Mouse (Mus musculus): Measurements from ENCODE around the gene Flvcr1. TPM values are rescaled to one million over a fixed set of nuclear protein-coding genes. Genes with fewer than 3 reads are reported as not detected.

The Flvcr1 gene
- 12.1 and 12.3 TPM in 2 replicates for polyA plus RNA-seq (2014; fragmentation: Nextera tagmentation; extraction: Ambion mirVana)

- H3K4me1 ChIP-seq (ENCODE audit: control insufficient read depth, insufficient read depth, low read length), result peaks cover 15% of the 10 kb centered on the region; the same call in 1 of the 2 replicates
- H3K27ac ChIP-seq (ENCODE audit: low read depth, low read length), result peak within 1 kb of the TSS; percentile 92
- peak within 1 kb of the TSS; percentile 89 for H3K4me2 ChIP-seq (ENCODE audit: low read depth, low read length)
- no peaks in the 10 kb centered on the region for H3K9me3 ChIP-seq (ENCODE audit: control insufficient read depth, low read length)
- H3K27me3 ChIP-seq (ENCODE audit: control insufficient read depth, insufficient read depth, low read length), result no peaks in the 10 kb centered on the region
- WGBS, result under 1% methylated on average over 46 of the region's 50 CpGs
- peak; percentile 99 for ATAC-seq (ENCODE audit: low read depth)
- no peaks in the 10 kb centered on the region for H3K36me3 ChIP-seq (ENCODE audit: control insufficient read depth, insufficient read depth, low read length)
- peak within 1 kb of the TSS; percentile 92 for H3K9ac ChIP-seq (replicated peaks; ENCODE audit: low read depth, low read length)
- peak within 1 kb of the TSS; percentile 83 for H3K4me3 ChIP-seq (ENCODE audit: low read depth, low read length)
Observed at GRCm38 (mm10) chr1:191026021-191026713, at the start of gene Flvcr1. TSS of gene Flvcr1 (minus strand) at chr1:191026158.

GRCm38 (mm10) chr1:191075199-191075883 lies 49.4 kb upstream of the Flvcr1 start:
- Histone ChIP-seq H3K9ac (replicated peaks; ENCODE audit: low read depth, low read length) (no peak overlapping the region), H3K27ac (ENCODE audit: low read depth, low read length) (no peak overlapping the region), H3K4me1 (ENCODE audit: control insufficient read depth, insufficient read depth, low read length) (no peaks in the 10 kb centered on the region), H3K4me2 (ENCODE audit: low read depth, low read length) (no peak overlapping the region), H3K9me3 (ENCODE audit: control insufficient read depth, low read length) (no peaks in the 10 kb centered on the region), H3K27me3 (ENCODE audit: control insufficient read depth, insufficient read depth, low read length) (no peaks in the 10 kb centered on the region), H3K4me3 (ENCODE audit: low read depth, low read length) (no peak overlapping the region), H3K36me3 (ENCODE audit: control insufficient read depth, insufficient read depth, low read length) (0 out of 2 replicates have a peak, but pooled peaks cover 4% of the 10 kb centered on the region)
- ATAC-seq (ENCODE audit: low read depth), result no peak; the same call in 1 of the 2 replicates
- WGBS, result 66% methylated on average over 10 of the region's 10 CpGs

GRCm38 (mm10) chr1:191073486-191073885 lies 47.5 kb upstream of the Flvcr1 start:
- H3K4me3 ChIP-seq (ENCODE audit: low read depth, low read length), result no peak overlapping the region
- H3K9me3 ChIP-seq (ENCODE audit: control insufficient read depth, low read length), result no peaks in the 10 kb centered on the region
- H3K9ac ChIP-seq (replicated peaks; ENCODE audit: low read depth, low read length), result no peak overlapping the region
- 0 out of 2 replicates have a peak, but pooled peaks cover 4% of the 10 kb centered on the region for H3K36me3 ChIP-seq (ENCODE audit: control insufficient read depth, insufficient read depth, low read length)
- ATAC-seq (ENCODE audit: low read depth), result no peak
- H3K4me2 ChIP-seq (ENCODE audit: low read depth, low read length), result no peak overlapping the region
- H3K27me3 ChIP-seq (ENCODE audit: control insufficient read depth, insufficient read depth, low read length), result no peaks in the 10 kb centered on the region
- H3K4me1 ChIP-seq (ENCODE audit: control insufficient read depth, insufficient read depth, low read length), result no peaks in the 10 kb centered on the region
- H3K27ac ChIP-seq (ENCODE audit: low read depth, low read length), result no peak overlapping the region
- 91% methylated on average over 4 of the region's 4 CpGs for WGBS

GRCm38 (mm10) chr1:191073001-191073400 lies 47.0 kb upstream of the Flvcr1 start:
- ATAC-seq (ENCODE audit: low read depth), result no peak
- no peaks in the 10 kb centered on the region for H3K9me3 ChIP-seq (ENCODE audit: control insufficient read depth, low read length)
- WGBS, result 76% methylated on average over 6 of the region's 6 CpGs
- 0 out of 2 replicates have a peak, but pooled peaks cover 4% of the 10 kb centered on the region for H3K36me3 ChIP-seq (ENCODE audit: control insufficient read depth, insufficient read depth, low read length)
- no peaks in the 10 kb centered on the region for H3K4me1 ChIP-seq (ENCODE audit: control insufficient read depth, insufficient read depth, low read length)
- no peak overlapping the region for H3K27ac ChIP-seq (ENCODE audit: low read depth, low read length)
- H3K4me2 ChIP-seq (ENCODE audit: low read depth, low read length), result no peak overlapping the region
- no peak overlapping the region for H3K4me3 ChIP-seq (ENCODE audit: low read depth, low read length)
- H3K9ac ChIP-seq (replicated peaks; ENCODE audit: low read depth, low read length), result no peak overlapping the region
- no peaks in the 10 kb centered on the region for H3K27me3 ChIP-seq (ENCODE audit: control insufficient read depth, insufficient read depth, low read length)

GRCm38 (mm10) chr1:191072329-191072913 lies 46.5 kb upstream of the Flvcr1 start:
- WGBS, result 94% methylated on average over 16 of the region's 16 CpGs
- no peak for ATAC-seq (ENCODE audit: low read depth)
- H3K36me3 ChIP-seq (ENCODE audit: control insufficient read depth, insufficient read depth, low read length), result 0 out of 2 replicates have a peak, but pooled peaks cover 4% of the 10 kb centered on the region
- H3K27ac ChIP-seq (ENCODE audit: low read depth, low read length), result no peak overlapping the region
- H3K27me3 ChIP-seq (ENCODE audit: control insufficient read depth, insufficient read depth, low read length), result no peaks in the 10 kb centered on the region
- H3K4me3 ChIP-seq (ENCODE audit: low read depth, low read length), result no peak overlapping the region
- no peak overlapping the region for H3K4me2 ChIP-seq (ENCODE audit: low read depth, low read length)
- H3K9me3 ChIP-seq (ENCODE audit: control insufficient read depth, low read length), result no peaks in the 10 kb centered on the region
- no peaks in the 10 kb centered on the region for H3K4me1 ChIP-seq (ENCODE audit: control insufficient read depth, insufficient read depth, low read length)
- no peak overlapping the region for H3K9ac ChIP-seq (replicated peaks; ENCODE audit: low read depth, low read length)

- Histone ChIP-seq H3K27me3 (ENCODE audit: control insufficient read depth, insufficient read depth, low read length) (no peaks in the 10 kb centered on the region), H3K36me3 (ENCODE audit: control insufficient read depth, insufficient read depth, low read length) (0 out of 2 replicates have a peak, but pooled peaks cover 4% of the 10 kb centered on the region), H3K4me2 (ENCODE audit: low read depth, low read length) (no peak overlapping the region), H3K9ac (replicated peaks; ENCODE audit: low read depth, low read length) (no peak overlapping the region), H3K9me3 (ENCODE audit: control insufficient read depth, low read length) (no peaks in the 10 kb centered on the region), H3K4me1 (ENCODE audit: control insufficient read depth, insufficient read depth, low read length) (no peaks in the 10 kb centered on the region), H3K27ac (ENCODE audit: low read depth, low read length) (no peak overlapping the region), H3K4me3 (ENCODE audit: low read depth, low read length) (no peak overlapping the region)
- 83% methylated on average over 6 of the region's 6 CpGs for WGBS
- no peak for ATAC-seq (ENCODE audit: low read depth)
Observed at GRCm38 (mm10) chr1:191071613-191072012, 45.7 kb upstream of the Flvcr1 start.

- WGBS, result 85% methylated on average over 4 of the region's 4 CpGs
- Histone ChIP-seq H3K4me1 (ENCODE audit: control insufficient read depth, insufficient read depth, low read length) (no peaks in the 10 kb centered on the region), H3K4me3 (ENCODE audit: low read depth, low read length) (no peak overlapping the region), H3K9ac (replicated peaks; ENCODE audit: low read depth, low read length) (no peak overlapping the region), H3K27me3 (ENCODE audit: control insufficient read depth, insufficient read depth, low read length) (no peaks in the 10 kb centered on the region), H3K4me2 (ENCODE audit: low read depth, low read length) (no peak overlapping the region), H3K9me3 (ENCODE audit: control insufficient read depth, low read length) (no peaks in the 10 kb centered on the region), H3K27ac (ENCODE audit: low read depth, low read length) (no peak overlapping the region), H3K36me3 (ENCODE audit: control insufficient read depth, insufficient read depth, low read length) (0 out of 2 replicates have a peak, but pooled peaks cover 4% of the 10 kb centered on the region)
- ATAC-seq (ENCODE audit: low read depth), result no peak
Observed at GRCm38 (mm10) chr1:191070259-191070658, 44.3 kb upstream of the Flvcr1 start.

GRCm38 (mm10) chr1:191068377-191068776 lies 42.4 kb upstream of the Flvcr1 start:
- no peak overlapping the region for H3K9ac ChIP-seq (replicated peaks; ENCODE audit: low read depth, low read length)
- ATAC-seq (ENCODE audit: low read depth), result no peak
- H3K27ac ChIP-seq (ENCODE audit: low read depth, low read length), result no peak overlapping the region
- 0 out of 2 replicates have a peak, but pooled peaks cover 2% of the 10 kb centered on the region for H3K36me3 ChIP-seq (ENCODE audit: control insufficient read depth, insufficient read depth, low read length)
- H3K4me3 ChIP-seq (ENCODE audit: low read depth, low read length), result no peak overlapping the region
- no peak overlapping the region for H3K4me2 ChIP-seq (ENCODE audit: low read depth, low read length)
- H3K4me1 ChIP-seq (ENCODE audit: control insufficient read depth, insufficient read depth, low read length), result 0 out of 2 replicates have a peak, but pooled peaks cover 5% of the 10 kb centered on the region
- no peaks in the 10 kb centered on the region for H3K9me3 ChIP-seq (ENCODE audit: control insufficient read depth, low read length)
- H3K27me3 ChIP-seq (ENCODE audit: control insufficient read depth, insufficient read depth, low read length), result no peaks in the 10 kb centered on the region
- 82% methylated on average over 5 of the region's 5 CpGs for WGBS
